In the genomic region with DNA sequence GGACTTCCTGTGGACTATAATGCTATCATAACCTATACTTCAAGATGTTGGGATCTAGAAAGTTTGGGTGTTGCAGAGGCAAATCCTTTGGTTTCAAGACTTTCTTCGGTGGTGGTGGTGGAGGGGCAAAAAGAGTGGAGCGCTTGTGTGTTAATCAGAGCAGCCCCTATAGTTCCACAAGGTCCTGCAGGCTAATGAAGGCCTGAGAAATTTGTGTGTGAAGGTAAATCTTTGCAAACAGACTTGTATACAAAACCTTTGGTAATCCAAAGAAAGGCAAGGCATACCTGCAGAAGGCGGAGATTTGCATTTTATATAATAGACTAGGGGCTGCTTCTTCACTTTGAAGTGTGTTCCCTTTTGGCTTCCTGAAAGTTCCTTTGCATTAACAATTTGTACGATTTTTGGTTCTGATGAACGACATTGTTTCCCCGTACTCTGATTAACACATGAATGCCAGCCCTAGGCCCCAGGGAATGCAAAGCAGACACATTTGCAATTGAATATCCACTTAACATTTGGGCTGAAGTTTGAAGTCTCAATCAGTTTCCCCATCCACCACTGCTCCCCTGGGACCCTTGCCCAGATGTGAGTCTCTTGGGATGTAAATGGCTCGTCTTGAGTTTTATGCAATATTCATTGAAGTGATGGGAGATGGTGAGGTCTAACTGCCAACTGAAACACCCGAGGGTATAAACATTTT, we compare ENCODE assay signal across 10 mouse cellular contexts.
A peak's percentile ranks its signal among the peaks of the same experiment; 100 is the strongest.
DNase-seq lines count a peak whose midpoint lies in the region; ATAC-seq lines count a peak whose summit lies in the region.
"Had no signal": no experiment of that assay in that cellular context is flagged by ENCODE, and none has a peak within 500 bp of the region (broad histone marks: within the 10 kb centered on the region; RNA-seq: fewer than 3 reads in every experiment).

No protein-coding gene starts in this region.

- DNase-seq in right cerebral cortex, postnatal 4 days: peak; percentile 26
- no peak for DNase-seq in right cerebral cortex, postnatal 36 days (ENCODE audit: low spot score in 2 of 2)
- DNase-seq in forebrain, embryonic 14.5 days (ENCODE audit: low spot score): peak; percentile 91
- peak; percentile 54 for DNase-seq in mesoderm, embryonic 11.5 days (ENCODE audit: low read depth, low spot score)
- DNase-seq in ovary, adult 18-20 months (ENCODE audit: low spot score): no peak
- DNase-seq in liver, embryonic 11.5 days (ENCODE audit: low spot score): no peak
- DNase-seq in c-Kit-positive CD71-positive TER-119-positive erythroid progenitor cells, embryonic 14.5 days (ENCODE audit: low spot score): no peak
- DNase-seq: cerebellum, adult 9-10 months had no signal

- H3K9me3 ChIP-seq in forebrain, embryonic 14.5 days (replicated peaks; ENCODE audit: control insufficient read depth, low read length): no peaks in the 10 kb centered on the region
- no peaks in the 10 kb centered on the region for H3K9me3 ChIP-seq in liver, embryonic 11.5 days (ENCODE audit: control insufficient read depth, low read length)
- H3K9me3 ChIP-seq: embryonic facial prominence, embryonic 13.5 days had no signal

- no peak overlapping the region for H3K27ac ChIP-seq in forebrain, embryonic 14.5 days (ENCODE audit: low read depth, low read length)
- H3K27ac ChIP-seq in liver, embryonic 11.5 days (ENCODE audit: low read depth, low read length): no peak overlapping the region
- H3K27ac ChIP-seq: embryonic facial prominence, embryonic 13.5 days had no signal

- H3K9ac ChIP-seq in forebrain, embryonic 14.5 days (ENCODE audit: low read length): no peak overlapping the region
- H3K9ac ChIP-seq in liver, embryonic 11.5 days (ENCODE audit: low read depth, low read length): no peak overlapping the region
- H3K9ac ChIP-seq: embryonic facial prominence, embryonic 13.5 days had no signal

- H3K36me3 ChIP-seq in forebrain, embryonic 14.5 days (ENCODE audit: control insufficient read depth, insufficient read depth, low read length): no peaks in the 10 kb centered on the region
- H3K36me3 ChIP-seq in liver, embryonic 11.5 days (ENCODE audit: control insufficient read depth, insufficient read depth, low read length): no peaks in the 10 kb centered on the region
- H3K36me3 ChIP-seq: embryonic facial prominence, embryonic 13.5 days had no signal

- H3K4me1 ChIP-seq in forebrain, embryonic 14.5 days (ENCODE audit: control insufficient read depth, insufficient read depth, low read length): peaks cover 17% of the 10 kb centered on the region
- no peaks in the 10 kb centered on the region for H3K4me1 ChIP-seq in liver, embryonic 11.5 days (replicated peaks; ENCODE audit: control insufficient read depth, insufficient read depth, low read length)

- H3K4me2 ChIP-seq in forebrain, embryonic 14.5 days (ENCODE audit: low read length): peak overlapping the region; percentile 34; the same call in 1 of the 2 replicates
- H3K4me2 ChIP-seq in liver, embryonic 11.5 days: no peak overlapping the region
- H3K4me2 ChIP-seq: embryonic facial prominence, embryonic 13.5 days had no signal

- no peaks in the 10 kb centered on the region for H3K27me3 ChIP-seq in forebrain, embryonic 14.5 days (replicated peaks; ENCODE audit: control insufficient read depth, insufficient read depth, low read length)
- H3K27me3 ChIP-seq in liver, embryonic 11.5 days (replicated peaks; ENCODE audit: control insufficient read depth, insufficient read depth, low read length): no peaks in the 10 kb centered on the region
- H3K27me3 ChIP-seq: CH12.LX had no signal

- peak; percentile 86 for ATAC-seq in forebrain, embryonic 14.5 days
- ATAC-seq in liver, embryonic 11.5 days (replicated peaks; ENCODE audit: low FRiP score): no peak

- H3K4me3 ChIP-seq in forebrain, embryonic 14.5 days (ENCODE audit: low read depth, low read length): no peak overlapping the region
- H3K4me3 ChIP-seq in liver, embryonic 11.5 days (ENCODE audit: low read depth, low read length): no peak overlapping the region
- H3K4me3 ChIP-seq: embryonic facial prominence, embryonic 13.5 days had no signal

- WGBS in forebrain, embryonic 14.5 days: 4% methylated on average over 8 of the region's 8 CpGs
- WGBS in liver, embryonic 11.5 days: 47% methylated on average over 8 of the region's 8 CpGs

Comparison
In these comparisons a context has a peak if more than half of its experiments do, and no peak if none do; other contexts are left out.
1. DNase-seq: peak in right cerebral cortex, postnatal 4 days (single experiment), forebrain, embryonic 14.5 days (single experiment) and mesoderm, embryonic 11.5 days (single experiment); none in right cerebral cortex, postnatal 36 days (0 of 2), ovary, adult 18-20 months (single experiment), liver, embryonic 11.5 days (single experiment) and c-Kit-positive CD71-positive TER-119-positive erythroid progenitor cells, embryonic 14.5 days (single experiment).